Mouse (Mus musculus) midbrain, postnatal 0 days (tissue): Measurements from ENCODE around the gene Rhobtb3. TPM values are rescaled to one million over a fixed set of nuclear protein-coding genes. Genes with fewer than 3 reads are reported as not detected.

Source experiments
- ATAC-seq: fragments of 200-750 bp; cut with Nextera tagmentation; 2 replicates; pipeline ENCODE4 v1.8.0; 2017; ENCODE audit warnings: moderate number of reproducible peaks, mild to moderate bottlenecking, moderate TSS enrichment, moderate library complexity; ENCODE audit not compliant: low FRiP score
- DNase-seq: peaks from one replicate; pipeline ENCODE4 v3.0.0-alpha.2; 2015; ENCODE audit warnings: low spot score
- H3K27ac ChIP-seq: fragments of 300-500 bp; sonication (generic); 2 replicates; pipeline ENCODE4 v1.5.1; 2014; ENCODE audit warnings: low read depth, mild to moderate bottlenecking, low read length, mixed read lengths
- H3K27me3 ChIP-seq: fragments of 300-500 bp; sonication (generic); 2 replicates; pipeline ENCODE4 v1.6.1; 2014; ENCODE audit warnings: low read length, control low read depth, mixed read lengths; ENCODE audit not compliant: insufficient read depth
- H3K36me3 ChIP-seq: fragments of 300-500 bp; sonication (generic); 2 replicates; pipeline ENCODE4 v1.6.1; 2014; ENCODE audit warnings: low read length, control low read depth, mixed read lengths; ENCODE audit not compliant: insufficient read depth
- H3K4me1 ChIP-seq: fragments of 300-500 bp; sonication (generic); 2 replicates; pipeline ENCODE4 v1.6.1; 2014; ENCODE audit warnings: mild to moderate bottlenecking, control low read depth, antibody characterized with exemption, low read length, mixed read lengths; ENCODE audit not compliant: insufficient read depth
- H3K4me2 ChIP-seq: fragments of 300-500 bp; sonication (generic); 2 replicates; pipeline ENCODE4 v1.6.1; 2014; ENCODE audit warnings: low read depth, mild to moderate bottlenecking, low read length, mixed read lengths; ENCODE audit not compliant: poor library complexity, severe bottlenecking
- H3K4me3 ChIP-seq: fragments of 300-500 bp; sonication (generic); 2 replicates; pipeline ENCODE4 v1.5.1; 2014; ENCODE audit warnings: low read depth, mild to moderate bottlenecking, low read length, moderate library complexity
- H3K9ac ChIP-seq: fragments of 300-500 bp; sonication (generic); replicated peaks from 2 replicates; pipeline ENCODE4 v1.6.1; 2014; ENCODE audit warnings: mild to moderate bottlenecking, low read length, moderate library complexity, mixed read lengths; ENCODE audit not compliant: poor library complexity, severe bottlenecking
- H3K9me3 ChIP-seq: fragments of 300-500 bp; sonication (generic); 2 replicates; pipeline ENCODE4 v1.6.1; 2016; ENCODE audit warnings: low read length, control low read depth
- CTCF ChIP-seq: IDR thresholded peaks from 2 replicates; pipeline ENCODE4 v1.5.1; 2016; ENCODE audit warnings: antibody characterized with exemption, mild to moderate bottlenecking
- WGBS: fragments of 180-500 bp; shearing (Covaris S2); extraction: QIAGEN DNeasy Blood & Tissue Kit; methylation state at CpG from one replicate; pipeline ENCODE4 v1.1.7; 2014; 5-methylcytosine and 5-hydroxymethylcytosine counted together
- polyA plus RNA-seq: library from polyadenylated mRNA; unstranded; fragments of >200 nt; fragmentation: Nextera tagmentation; extraction: Ambion mirVana; gene quantifications from 2 replicates; pipeline ENCODE4 v1.2.1, GENCODE M21; 2015
- total RNA-seq: library from RNA; depleted of rRNA; stranded (reverse); fragments of >200 nt; gene quantifications from 2 replicates; pipeline ENCODE4 v1.2.3, GENCODE M21; 2014

Rhobtb3 gene
- total and polyA plus RNA-seq, 2 experiments from 2014 or later: 12.1 to 31.7 TPM

DNA sequence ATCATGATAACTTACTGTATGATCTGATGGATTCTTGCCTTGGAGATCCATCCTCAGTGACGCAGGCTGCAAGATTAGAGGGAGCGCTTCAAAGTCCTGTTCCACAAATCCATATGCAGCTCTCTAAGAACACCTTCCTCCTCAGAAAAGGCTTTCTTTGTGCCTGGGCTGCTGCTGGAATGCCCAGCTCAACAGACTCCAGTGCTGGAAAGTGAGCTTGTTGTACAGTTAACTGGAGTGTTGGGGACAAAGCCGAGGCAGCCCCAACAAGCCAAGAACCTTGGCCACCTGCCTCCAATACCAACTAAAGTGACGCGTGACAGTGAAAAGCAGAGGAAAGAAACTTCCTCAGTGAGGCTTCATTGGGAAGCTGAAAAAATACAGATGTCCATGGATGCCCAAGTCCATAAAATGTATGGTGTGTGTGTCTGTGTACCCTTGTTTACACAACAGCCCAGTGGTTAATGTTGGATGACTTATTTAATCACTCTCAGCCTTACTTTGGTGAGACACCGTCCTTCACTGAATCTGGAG, 102.9 kb downstream of the Rhobtb3 start:
- peak overlapping the region; percentile 55 for H3K4me3 ChIP-seq

DNA sequence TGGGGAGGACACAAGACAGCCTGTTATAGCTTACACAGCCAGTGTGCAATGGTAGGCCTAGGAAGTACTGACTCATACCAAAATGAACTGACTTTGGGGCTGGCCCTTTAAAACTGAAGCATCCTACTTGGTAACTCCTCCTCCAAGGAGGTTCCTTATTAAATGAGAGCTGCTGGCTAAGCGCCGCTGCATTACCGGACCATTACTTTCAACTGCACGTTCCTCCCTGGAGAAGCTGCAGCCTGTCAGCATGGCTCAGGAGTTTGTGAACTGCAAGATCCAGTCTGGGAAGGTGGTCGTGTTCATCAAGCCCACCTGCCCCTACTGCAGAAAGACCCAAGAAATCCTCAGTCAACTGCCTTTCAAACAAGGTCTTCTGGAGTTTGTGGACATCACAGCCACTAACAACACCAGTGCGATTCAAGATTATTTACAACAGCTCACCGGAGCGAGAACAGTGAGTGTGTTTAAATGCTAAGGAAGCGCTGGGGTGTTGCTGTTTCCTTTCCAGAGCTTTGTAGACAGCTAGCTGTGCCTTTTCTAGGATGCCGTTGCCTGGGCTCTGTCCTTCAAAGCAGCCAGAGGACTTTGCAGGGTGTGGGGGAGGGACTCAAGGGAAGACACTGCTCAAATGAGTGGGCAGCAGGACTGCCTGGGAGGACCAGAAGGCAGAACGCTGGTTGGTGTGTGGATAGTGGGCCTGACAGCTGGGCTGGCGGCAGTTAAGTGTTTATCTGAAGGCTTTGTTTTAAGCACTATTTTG, 103.8 kb downstream of the Rhobtb3 start, which contains the start of gene Glrx:
TSS of gene Glrx (plus strand) at position 150 of the 763 bp plus-strand sequence.
- Histone ChIP-seq H3K9me3 (no peaks in the 10 kb centered on the region), H3K36me3 (no peaks in the 10 kb centered on the region), H3K4me3 (peak within 1 kb of the TSS; percentile 55), H3K4me1 (peaks cover 14% of the 10 kb centered on the region), H3K27me3 (no peaks in the 10 kb centered on the region), H3K9ac (peak within 1 kb of the TSS; percentile 71), H3K27ac (peak within 1 kb of the TSS; percentile 69), H3K4me2 (peak within 1 kb of the TSS; percentile 72)
- no peak for TF ChIP-seq CTCF
- ATAC-seq (peak; percentile 90), DNase-seq (peak; percentile 90)
- WGBS: under 1% methylated on average over 12 of the region's 12 CpGs

More for the DNA sequence above, 102.9 kb downstream of the Rhobtb3 start:
- ATAC-seq: no peak
- DNase-seq: peak; percentile 34
- Histone ChIP-seq H3K9me3 (no peaks in the 10 kb centered on the region), H3K4me1 (peaks cover 14% of the 10 kb centered on the region), H3K4me2 (peak overlapping the region; percentile 72), H3K36me3 (no peaks in the 10 kb centered on the region), H3K27me3 (no peaks in the 10 kb centered on the region), H3K9ac (peak overlapping the region; percentile 71), H3K27ac (peak overlapping the region; percentile 69)
- TF ChIP-seq CTCF: no peak
- 39% methylated on average over 6 of the region's 6 CpGs for WGBS

DNA sequence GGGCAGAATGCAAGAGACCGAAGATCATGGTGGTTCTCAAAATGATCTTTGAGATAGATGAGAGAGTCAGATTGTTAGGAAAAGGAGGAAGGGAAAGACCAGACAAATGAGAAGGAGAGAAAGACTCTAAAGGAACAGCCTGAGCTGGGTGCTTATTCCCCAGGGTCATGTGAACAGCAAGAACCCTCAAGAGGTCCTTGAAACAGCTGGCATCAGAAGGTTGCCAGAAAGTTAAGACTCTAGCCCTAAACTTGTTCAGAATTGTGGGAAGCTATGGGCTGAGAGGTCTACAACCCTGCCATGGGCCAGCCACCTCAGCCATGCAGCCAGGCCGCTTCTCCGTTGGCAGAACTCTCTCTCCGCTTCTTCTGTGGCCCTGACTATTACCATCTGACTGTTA, 105.2 kb downstream of the Rhobtb3 start:
- 97% methylated on average over 4 of the region's 4 CpGs for WGBS
- no peak overlapping the region for H3K4me3 ChIP-seq
- H3K4me1 ChIP-seq: peaks cover 14% of the 10 kb centered on the region
- H3K4me2 ChIP-seq: no peak overlapping the region
- no peaks in the 10 kb centered on the region for H3K9me3 ChIP-seq
- DNase-seq: no peak
- no peak overlapping the region for H3K27ac ChIP-seq
- H3K27me3 ChIP-seq: no peaks in the 10 kb centered on the region
- H3K36me3 ChIP-seq: no peaks in the 10 kb centered on the region
- TF ChIP-seq CTCF: no peak
- no peak for ATAC-seq
- no peak overlapping the region for H3K9ac ChIP-seq

DNA sequence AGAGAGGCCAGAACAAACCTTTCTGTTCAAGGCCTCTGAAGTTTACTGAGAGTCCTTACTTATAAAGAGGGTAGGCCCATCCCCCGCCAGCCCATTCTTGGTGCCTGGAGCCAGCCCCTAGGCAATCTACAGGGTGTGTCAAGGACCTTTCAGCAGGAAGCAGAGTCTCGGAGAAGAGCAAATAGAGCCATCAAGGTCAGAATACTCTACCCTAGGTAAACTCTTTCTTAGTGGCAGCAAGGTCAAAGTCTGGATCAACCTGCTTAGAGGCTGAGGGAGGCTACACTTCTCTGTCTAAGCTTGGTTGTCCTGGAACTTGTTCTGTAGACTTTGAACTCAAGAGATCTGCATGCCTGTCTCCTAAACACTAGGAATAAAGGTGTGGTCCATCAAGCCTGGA, 108.3 kb downstream of the Rhobtb3 start:
- H3K4me2 ChIP-seq: no peak overlapping the region
- H3K9me3 ChIP-seq: no peaks in the 10 kb centered on the region
- DNase-seq (no peak), ATAC-seq (no peak)
- H3K4me1 ChIP-seq: 0 out of 2 replicates have a peak, but pooled peaks cover 3% of the 10 kb centered on the region
- H3K4me3 ChIP-seq: no peak overlapping the region
- H3K27ac ChIP-seq: no peak overlapping the region
- TF ChIP-seq CTCF: no peak
- 65% methylated on average over 2 of the region's 2 CpGs for WGBS
- H3K36me3 ChIP-seq: no peaks in the 10 kb centered on the region
- no peak overlapping the region for H3K9ac ChIP-seq
- H3K27me3 ChIP-seq: no peaks in the 10 kb centered on the region

DNA sequence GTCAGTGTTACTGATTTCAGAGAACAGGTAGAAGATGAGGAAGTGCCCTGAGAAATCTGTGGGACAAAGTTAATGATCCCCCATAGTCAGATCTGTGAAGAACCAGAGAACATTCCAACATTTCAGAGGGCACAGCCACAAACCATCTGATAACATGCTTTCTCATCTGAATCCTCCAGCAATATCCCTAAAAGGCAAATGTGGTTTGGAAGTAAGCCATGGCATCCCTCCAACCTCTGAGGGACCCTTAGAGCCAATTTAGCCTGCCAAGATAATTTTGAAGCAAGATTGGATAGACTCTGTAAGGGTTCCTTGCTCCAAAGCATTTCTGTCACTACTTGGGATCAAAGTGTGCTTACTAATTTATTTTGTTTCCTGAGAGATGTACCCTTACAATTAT, 110.2 kb downstream of the Rhobtb3 start:
- H3K4me1 ChIP-seq: no peaks in the 10 kb centered on the region
- H3K36me3 ChIP-seq: no peaks in the 10 kb centered on the region
- H3K27ac ChIP-seq: no peak overlapping the region
- H3K27me3 ChIP-seq: no peaks in the 10 kb centered on the region
- no peaks in the 10 kb centered on the region for H3K9me3 ChIP-seq
- ATAC-seq (no peak), DNase-seq (peak; percentile 68)
- H3K4me3 ChIP-seq: no peak overlapping the region
- no peak for TF ChIP-seq CTCF
- H3K4me2 ChIP-seq: no peak overlapping the region
- no peak overlapping the region for H3K9ac ChIP-seq

DNA sequence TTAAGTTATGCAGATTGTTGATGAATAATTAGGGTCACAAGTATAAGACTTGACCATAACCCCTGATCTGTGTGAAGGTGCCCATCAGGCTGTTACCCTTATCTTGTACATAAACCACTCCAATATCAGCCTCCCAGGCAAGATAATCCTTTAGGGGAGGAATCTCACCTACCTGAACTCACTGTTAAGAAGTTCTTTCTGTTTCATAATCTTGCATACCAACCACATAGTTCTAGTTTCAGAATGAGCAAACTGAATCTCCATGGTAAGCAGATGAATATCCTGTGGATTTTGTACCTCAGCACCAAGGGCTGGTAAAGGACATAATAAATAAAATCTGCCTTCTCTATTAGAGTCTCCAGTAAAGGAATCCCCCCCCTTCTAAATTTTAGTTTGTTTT, 111.0 kb downstream of the Rhobtb3 start:
- no peak overlapping the region for H3K27ac ChIP-seq
- no peak overlapping the region for H3K4me2 ChIP-seq
- H3K9ac ChIP-seq: no peak overlapping the region
- no peaks in the 10 kb centered on the region for H3K4me1 ChIP-seq
- ATAC-seq (no peak), DNase-seq (no peak)
- TF ChIP-seq CTCF: no peak
- H3K4me3 ChIP-seq: no peak overlapping the region
- no peaks in the 10 kb centered on the region for H3K36me3 ChIP-seq
- no peaks in the 10 kb centered on the region for H3K9me3 ChIP-seq
- no peaks in the 10 kb centered on the region for H3K27me3 ChIP-seq
